Mouse (Mus musculus): ENCODE measurements around the gene Mvb12b. TPM values are rescaled to one million over a fixed set of nuclear protein-coding genes. Genes with fewer than 3 reads are reported as not detected.

Gene Mvb12b
- polyA plus RNA-seq, 1 experiment from 2014 or later: 16.6 TPM

DNA sequence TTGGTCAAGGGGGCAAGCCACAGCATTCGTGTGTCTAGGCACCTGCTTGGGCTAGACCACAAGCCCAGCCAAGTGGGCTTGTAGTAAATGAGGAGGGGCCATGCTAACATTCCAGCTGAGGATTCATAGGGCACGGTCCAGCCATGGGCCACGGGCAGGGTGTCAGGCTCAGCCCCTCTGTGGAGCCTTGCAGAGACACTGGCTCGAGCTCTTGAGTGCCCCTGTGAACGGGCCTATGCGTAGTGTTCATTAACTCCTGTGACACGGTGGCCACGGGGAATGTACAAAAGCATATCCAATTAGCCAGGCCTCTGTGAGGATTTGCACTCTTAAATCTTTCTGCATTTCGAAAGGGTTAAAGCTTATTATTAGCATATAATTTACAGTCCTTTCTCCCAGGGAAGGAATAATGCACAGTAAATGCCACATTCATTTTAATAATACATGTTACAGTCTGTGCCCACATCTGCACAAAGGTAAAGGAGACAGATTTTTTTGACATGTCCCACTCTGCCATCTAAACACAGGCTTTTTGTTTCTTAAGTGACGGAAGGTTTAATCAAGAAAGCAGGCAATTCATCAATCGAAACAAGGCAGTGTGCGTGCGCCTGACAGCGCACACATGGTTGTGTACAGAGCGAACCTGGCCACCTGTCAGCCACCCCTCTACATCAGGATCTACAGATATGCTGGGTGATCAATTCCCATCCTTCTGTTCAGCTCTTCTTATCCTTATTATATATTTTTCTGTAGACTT lies 91.9 kb downstream of the Mvb12b start:
- H3K4me1 ChIP-seq: peaks cover 32% of the 10 kb centered on the region
- H3K36me3 ChIP-seq: no peaks in the 10 kb centered on the region; the same call in 1 of the 2 replicates
- H3K4me3 ChIP-seq: no peak overlapping the region
- H3K27ac ChIP-seq: no peak overlapping the region
- no peaks in the 10 kb centered on the region for H3K27me3 ChIP-seq (ENCODE audit: insufficient read depth, poor library complexity, severe bottlenecking)
- 91% methylated on average over 15 of the region's 15 CpGs for WGBS
- no peaks in the 10 kb centered on the region for H3K9me3 ChIP-seq
- no peak for DNase-seq (ENCODE audit: low spot score)

DNA sequence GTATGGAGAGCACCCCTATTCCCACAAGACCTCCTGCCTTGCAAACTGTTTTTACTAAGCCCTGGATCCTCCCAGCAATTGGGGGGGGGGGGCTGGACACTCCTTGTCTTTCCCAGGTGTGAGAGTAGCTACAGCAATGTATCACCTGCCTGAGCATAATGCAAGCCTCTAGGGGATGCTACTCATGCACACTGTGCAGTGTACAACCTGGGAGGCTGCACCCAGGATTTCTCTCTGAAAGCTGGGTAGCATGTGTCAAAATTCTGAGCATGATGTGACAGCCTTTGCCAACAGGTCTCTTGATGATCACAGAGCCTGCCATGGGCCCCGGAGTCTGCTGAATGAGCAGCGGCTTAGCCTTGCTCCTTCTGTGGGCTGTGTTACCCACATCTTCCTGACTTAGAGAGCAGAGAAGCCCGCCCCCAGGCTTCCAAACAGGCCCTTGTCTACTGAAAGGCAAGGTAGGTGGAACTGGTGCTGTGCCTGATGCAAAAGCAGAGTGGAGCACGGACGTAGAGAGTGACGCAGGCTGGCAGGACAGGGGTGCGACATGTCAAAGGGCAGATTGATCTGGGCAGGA lies 92.7 kb downstream of the Mvb12b start:
- peaks cover 24% of the 10 kb centered on the region for H3K4me1 ChIP-seq
- no peaks in the 10 kb centered on the region for H3K27me3 ChIP-seq (ENCODE audit: insufficient read depth, poor library complexity, severe bottlenecking)
- 91% methylated on average over 7 of the region's 7 CpGs for WGBS
- no peak for DNase-seq (ENCODE audit: low spot score)
- no peaks in the 10 kb centered on the region for H3K9me3 ChIP-seq
- no peak overlapping the region for H3K4me3 ChIP-seq
- no peaks in the 10 kb centered on the region; the same call in 1 of the 2 replicates for H3K36me3 ChIP-seq
- no peak overlapping the region for H3K27ac ChIP-seq

DNA sequence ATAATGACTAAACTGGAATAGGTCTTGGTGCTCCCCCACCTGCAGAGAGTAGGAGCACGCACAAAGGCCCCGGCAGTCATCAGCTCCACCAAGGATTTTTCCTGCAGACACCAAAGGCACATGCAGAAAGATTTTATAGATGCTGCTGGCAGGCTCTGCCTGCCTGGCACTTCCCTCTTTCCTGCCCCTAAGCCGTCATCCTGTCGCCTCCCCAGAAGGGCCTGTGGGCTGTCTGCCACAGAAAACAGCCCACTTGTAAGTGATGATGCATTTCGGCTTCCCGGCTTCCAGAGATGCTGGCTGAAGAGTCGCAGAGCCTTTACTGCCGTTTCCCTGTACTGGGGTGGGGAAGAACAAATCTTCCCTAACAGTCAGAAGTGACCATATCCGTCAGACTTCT lies 93.3 kb downstream of the Mvb12b start:
- Histone ChIP-seq H3K9me3 (no peaks in the 10 kb centered on the region), H3K36me3 (no peaks in the 10 kb centered on the region; the same call in 1 of the 2 replicates), H3K4me3 (no peak overlapping the region), H3K27ac (no peak overlapping the region), H3K27me3 (ENCODE audit: insufficient read depth, poor library complexity, severe bottlenecking) (no peaks in the 10 kb centered on the region), H3K4me1 (peaks cover 28% of the 10 kb centered on the region)
- WGBS: 68% methylated on average over 9 of the region's 9 CpGs
- DNase-seq (ENCODE audit: low spot score): no peak

DNA sequence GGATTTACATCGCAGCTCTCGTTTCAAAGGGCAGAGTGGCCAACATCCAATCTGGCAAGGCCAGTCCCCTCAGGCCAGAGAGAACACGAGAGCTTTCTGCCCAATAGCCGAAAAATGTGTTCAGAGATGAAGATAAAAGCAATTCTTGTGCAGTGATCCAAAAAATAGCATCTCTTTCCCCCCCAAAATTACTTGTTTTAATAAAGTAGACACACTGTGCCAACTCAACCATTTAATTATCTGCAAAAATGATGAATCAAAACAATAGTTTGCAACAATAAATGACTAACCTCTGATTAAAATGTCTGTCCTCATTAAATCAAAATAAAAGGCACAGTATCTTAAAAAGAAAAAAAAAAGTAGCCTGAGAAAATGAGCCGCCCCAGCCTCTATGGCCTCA lies 97.4 kb downstream of the Mvb12b start:
- Histone ChIP-seq H3K36me3 (no peaks in the 10 kb centered on the region), H3K27ac (no peak overlapping the region), H3K27me3 (ENCODE audit: insufficient read depth, poor library complexity, severe bottlenecking) (no peaks in the 10 kb centered on the region), H3K4me3 (no peak overlapping the region), H3K4me1 (peaks cover 32% of the 10 kb centered on the region), H3K9me3 (no peaks in the 10 kb centered on the region)
- 70% methylated on average over 5 of the region's 5 CpGs for WGBS
- no peak for DNase-seq (ENCODE audit: low spot score)

DNA sequence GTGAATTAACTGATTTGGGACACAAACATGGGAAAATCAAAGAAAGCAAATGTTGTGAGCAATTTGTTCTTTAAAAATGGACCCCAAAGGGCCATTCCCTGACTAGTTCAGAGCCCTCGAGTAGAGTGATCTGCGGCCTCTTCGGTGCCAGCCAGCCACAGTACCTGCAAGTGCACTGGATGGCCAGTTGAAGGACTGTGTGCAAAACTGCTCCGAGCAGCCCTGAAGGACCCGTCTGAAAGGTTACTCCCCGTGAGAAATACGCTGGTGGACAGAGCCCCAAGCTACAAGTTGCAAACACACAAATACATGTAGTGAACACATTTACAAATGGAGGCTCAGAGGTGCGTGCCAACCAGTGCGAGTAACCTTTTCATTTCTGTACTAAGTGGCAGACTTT lies 98.0 kb downstream of the Mvb12b start:
- Histone ChIP-seq H3K4me3 (no peak overlapping the region), H3K4me1 (peaks cover 26% of the 10 kb centered on the region), H3K27ac (no peak overlapping the region), H3K9me3 (no peaks in the 10 kb centered on the region), H3K36me3 (no peaks in the 10 kb centered on the region), H3K27me3 (ENCODE audit: insufficient read depth, poor library complexity, severe bottlenecking) (no peaks in the 10 kb centered on the region)
- 62% methylated on average over 9 of the region's 9 CpGs for WGBS
- DNase-seq (ENCODE audit: low spot score): no peak

DNA sequence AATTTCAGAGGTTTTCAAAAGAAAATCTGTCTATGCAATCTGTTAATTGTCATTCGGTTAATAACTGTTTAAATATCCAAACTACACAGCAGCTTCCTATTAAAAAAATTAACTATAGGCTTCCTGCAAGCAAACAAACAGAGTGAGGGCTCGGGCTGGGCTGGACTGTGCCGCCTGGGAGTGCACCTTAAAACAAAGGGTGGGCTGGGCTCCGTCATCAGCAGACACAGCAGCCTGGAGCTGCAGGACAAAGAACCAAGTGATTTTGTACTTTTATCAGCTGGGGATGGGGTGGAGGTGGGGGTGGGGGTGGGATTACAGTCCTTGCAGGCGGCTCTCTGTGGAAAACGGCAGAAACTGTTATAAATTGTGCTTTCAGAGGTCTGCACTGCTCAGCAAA lies 98.5 kb downstream of the Mvb12b start:
- H3K27me3 ChIP-seq (ENCODE audit: insufficient read depth, poor library complexity, severe bottlenecking): no peaks in the 10 kb centered on the region
- no peak overlapping the region for H3K27ac ChIP-seq
- no peak for DNase-seq (ENCODE audit: low spot score)
- H3K4me1 ChIP-seq: peaks cover 22% of the 10 kb centered on the region
- H3K9me3 ChIP-seq: no peaks in the 10 kb centered on the region
- no peaks in the 10 kb centered on the region for H3K36me3 ChIP-seq
- no peak overlapping the region for H3K4me3 ChIP-seq
- 20% methylated on average over 6 of the region's 6 CpGs for WGBS

- H3K4me1 ChIP-seq: peaks cover 22% of the 10 kb centered on the region
- no peaks in the 10 kb centered on the region for H3K9me3 ChIP-seq
- DNase-seq (ENCODE audit: low spot score): no peak
- H3K36me3 ChIP-seq: no peaks in the 10 kb centered on the region
- 89% methylated on average over 7 of the region's 7 CpGs for WGBS
- H3K4me3 ChIP-seq: no peak overlapping the region
- no peaks in the 10 kb centered on the region for H3K27me3 ChIP-seq (ENCODE audit: insufficient read depth, poor library complexity, severe bottlenecking)
- no peak overlapping the region for H3K27ac ChIP-seq
Measured at GRCm38 (mm10) chr2:33788851-33789250, 98.9 kb downstream of the Mvb12b start.

- H3K27ac ChIP-seq: no peak overlapping the region
- 83% methylated on average over 13 of the region's 13 CpGs for WGBS
Measured at GRCm38 (mm10) chr2:33788131-33788530, 99.6 kb downstream of the Mvb12b start.

GRCm38 (mm10) chr2:33786064-33786463 lies 101.7 kb downstream of the Mvb12b start:
- no peaks in the 10 kb centered on the region for H3K27me3 ChIP-seq (ENCODE audit: insufficient read depth, poor library complexity, severe bottlenecking)
- DNase-seq (ENCODE audit: low spot score): no peak
- peaks cover 26% of the 10 kb centered on the region for H3K4me1 ChIP-seq
- no peaks in the 10 kb centered on the region for H3K9me3 ChIP-seq
- 88% methylated on average over 6 of the region's 6 CpGs for WGBS
- no peak overlapping the region for H3K4me3 ChIP-seq
- peaks cover 5% of the 10 kb centered on the region; the same call in 1 of the 2 replicates for H3K36me3 ChIP-seq
- no peak overlapping the region for H3K27ac ChIP-seq

More at GRCm38 (mm10) chr2:33788131-33788530, 99.6 kb downstream of the Mvb12b start:
- H3K4me1 ChIP-seq: peaks cover 22% of the 10 kb centered on the region
- peaks cover 5% of the 10 kb centered on the region; the same call in 1 of the 2 replicates for H3K36me3 ChIP-seq
- H3K27me3 ChIP-seq (ENCODE audit: insufficient read depth, poor library complexity, severe bottlenecking): no peaks in the 10 kb centered on the region
- DNase-seq (ENCODE audit: low spot score): no peak
- H3K4me3 ChIP-seq: no peak overlapping the region
- H3K9me3 ChIP-seq: no peaks in the 10 kb centered on the region

DNA sequence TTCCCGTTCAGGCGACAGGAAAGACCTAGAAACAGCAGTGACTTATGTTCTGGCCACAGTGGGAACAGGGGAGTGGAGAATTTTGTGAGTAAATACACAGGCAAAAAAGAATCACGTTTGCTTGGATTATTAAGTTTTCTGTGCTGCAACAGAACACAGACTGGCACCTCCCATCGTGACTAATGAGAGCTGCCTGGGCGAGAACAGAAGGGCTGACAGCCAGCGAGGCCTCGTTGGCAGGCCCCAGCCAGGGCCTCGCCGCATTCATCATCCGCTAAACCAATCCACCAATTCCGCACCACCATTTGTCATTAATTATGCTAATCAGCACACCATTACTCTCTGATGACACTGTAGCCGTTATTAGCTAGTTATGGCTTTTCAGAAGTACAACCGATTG lies 102.2 kb downstream of the Mvb12b start:
- peaks cover 5% of the 10 kb centered on the region; the same call in 1 of the 2 replicates for H3K36me3 ChIP-seq
- H3K4me3 ChIP-seq: no peak overlapping the region
- no peak overlapping the region for H3K27ac ChIP-seq
- peaks cover 26% of the 10 kb centered on the region for H3K4me1 ChIP-seq
- H3K9me3 ChIP-seq: no peaks in the 10 kb centered on the region
- 58% methylated on average over 13 of the region's 13 CpGs for WGBS
- DNase-seq (ENCODE audit: low spot score): no peak
- no peaks in the 10 kb centered on the region for H3K27me3 ChIP-seq (ENCODE audit: insufficient read depth, poor library complexity, severe bottlenecking)

GRCm38 (mm10) chr2:33784721-33785120 lies 103.0 kb downstream of the Mvb12b start:
- Histone ChIP-seq H3K4me1 (peaks cover 25% of the 10 kb centered on the region), H3K9me3 (peaks cover 1% of the 10 kb centered on the region; the same call in 1 of the 2 replicates), H3K36me3 (peaks cover 8% of the 10 kb centered on the region), H3K27ac (no peak overlapping the region), H3K27me3 (ENCODE audit: insufficient read depth, poor library complexity, severe bottlenecking) (no peaks in the 10 kb centered on the region), H3K4me3 (no peak overlapping the region)
- WGBS: 92% methylated on average over 1 of the region's 1 CpGs
- DNase-seq (ENCODE audit: low spot score): no peak

DNA sequence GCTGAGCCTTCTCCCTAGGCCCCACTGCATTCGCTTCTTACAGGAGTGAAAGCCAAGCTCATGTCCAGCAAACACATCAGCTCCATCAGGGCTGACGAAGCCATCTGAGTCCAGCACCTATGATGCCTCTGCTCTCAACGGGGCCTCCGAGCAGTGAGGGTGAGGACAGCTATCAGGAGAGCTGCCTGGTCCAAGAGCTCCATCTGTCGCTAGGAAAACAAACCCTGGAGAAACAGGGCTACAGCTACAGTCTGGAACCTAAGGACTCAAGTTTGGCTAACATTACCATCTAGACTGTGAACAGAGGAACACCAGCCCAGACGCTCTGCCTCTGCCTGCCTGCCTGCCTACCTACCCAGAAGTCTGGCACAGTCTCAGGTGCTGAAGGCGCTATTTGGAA lies 104.3 kb downstream of the Mvb12b start:
- Histone ChIP-seq H3K36me3 (peaks cover 21% of the 10 kb centered on the region), H3K4me3 (no peak overlapping the region), H3K9me3 (peaks cover 14% of the 10 kb centered on the region), H3K27ac (no peak overlapping the region), H3K4me1 (peaks cover 15% of the 10 kb centered on the region), H3K27me3 (ENCODE audit: insufficient read depth, poor library complexity, severe bottlenecking) (no peaks in the 10 kb centered on the region)
- WGBS: 75% methylated on average over 7 of the region's 7 CpGs
- no peak for DNase-seq (ENCODE audit: low spot score)

DNA sequence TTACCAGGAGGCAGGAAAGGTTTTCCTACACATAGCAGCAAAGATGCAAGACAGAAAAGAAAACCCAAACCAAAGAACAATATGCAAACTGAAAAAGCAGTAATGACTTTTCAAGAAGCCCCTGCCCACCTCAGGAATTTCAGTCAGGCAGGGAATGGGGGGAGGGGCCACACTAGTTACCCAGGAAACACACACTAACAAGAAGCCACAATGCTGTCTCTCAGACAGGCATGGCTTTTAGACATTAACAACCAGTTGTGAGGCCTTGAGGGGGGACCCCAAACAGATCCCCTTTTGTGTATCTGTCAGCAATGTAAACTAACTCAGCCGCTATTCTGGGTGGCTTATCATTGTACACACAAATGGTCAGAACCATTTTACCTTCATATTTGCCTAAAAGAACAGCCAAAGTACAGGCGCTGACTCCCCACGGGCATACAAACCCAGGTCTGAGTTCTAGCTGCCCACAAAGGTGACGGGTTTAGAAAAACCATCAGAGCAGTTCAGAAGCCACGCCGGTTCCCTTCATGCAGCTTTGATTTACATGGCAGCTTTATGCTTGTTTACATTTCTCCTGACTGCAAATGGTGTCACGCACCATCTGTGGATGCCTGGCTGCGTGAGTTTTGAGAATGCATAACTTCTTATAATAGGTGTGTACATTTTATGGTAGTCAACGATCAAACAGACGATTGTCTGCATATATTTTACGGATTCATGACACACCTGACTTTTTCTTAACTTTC lies 105.9 kb downstream of the Mvb12b start:
- H3K36me3 ChIP-seq: peaks cover 37% of the 10 kb centered on the region
- no peaks in the 10 kb centered on the region for H3K27me3 ChIP-seq (ENCODE audit: insufficient read depth, poor library complexity, severe bottlenecking)
- H3K9me3 ChIP-seq: peaks cover 30% of the 10 kb centered on the region
- no peak overlapping the region for H3K4me3 ChIP-seq
- WGBS: 79% methylated on average over 11 of the region's 11 CpGs
- peaks cover 15% of the 10 kb centered on the region for H3K4me1 ChIP-seq
- no peak for DNase-seq (ENCODE audit: low spot score)
- H3K27ac ChIP-seq: no peak overlapping the region
